Mouse (Mus musculus): Measurements from ENCODE around the gene Gigyf1. TPM values are rescaled to one million over a fixed set of nuclear protein-coding genes. Genes with fewer than 3 reads are reported as not detected.

Gigyf1 gene
- polyA plus RNA-seq, 1 experiment: 33.5 TPM

- TF ChIP-seq CTCF (IDR thresholded peaks at IDR 0.05; ENCODE audit: low read depth, low read length): peak; percentile 66
- TF ChIP-seq EP300 (IDR thresholded peaks at IDR 0.05; ENCODE audit: insufficient read depth, low read depth, low read length): 0 out of 2 replicates have a peak, but pooled peaks have one; percentile 4
- TF ChIP-seq POLR2A (IDR thresholded peaks at IDR 0.05; ENCODE audit: insufficient read depth, low read length): peak; percentile 31
These were observed 16.4 kb upstream of the Gigyf1 start, which contains the start of gene Pop7 for GRCm38 (mm10) chr5:137501709-137502666. TSS of gene Pop7 (minus strand) at chr5:137502518.

GRCm38 (mm10) chr5:137502667-137503110 is 15.7 kb upstream of the Gigyf1 start:
- Histone ChIP-seq H3K36me3 (ENCODE audit: control insufficient read depth, insufficient read depth, low read length, poor library complexity, severe bottlenecking) (no peaks in the 10 kb centered on the region), H3K27ac (ENCODE audit: insufficient read depth, low read length) (peak overlapping the region; percentile 54), H3K9ac (ENCODE audit: low read depth, poor library complexity, severe bottlenecking) (peak overlapping the region; percentile 76), H3K9me3 (replicated peaks; ENCODE audit: control insufficient read depth, insufficient read depth, low read length, poor library complexity, severe bottlenecking) (no peaks in the 10 kb centered on the region), H3K4me1 (ENCODE audit: control insufficient read depth, insufficient read depth, low read length) (no peaks in the 10 kb centered on the region), H3K27me3 (ENCODE audit: control insufficient read depth, insufficient read depth, low read length, poor library complexity, severe bottlenecking) (no peaks in the 10 kb centered on the region), H3K4me3 (ENCODE audit: low read depth, low read length) (peak overlapping the region; percentile 76)
- peak; percentile 54 for TF ChIP-seq CTCF (IDR thresholded peaks at IDR 0.05; ENCODE audit: low read depth, low read length)
- TF ChIP-seq POLR2A (IDR thresholded peaks at IDR 0.05; ENCODE audit: insufficient read depth, low read length): peak; percentile 43
- TF ChIP-seq EP300 (IDR thresholded peaks at IDR 0.05; ENCODE audit: insufficient read depth, low read depth, low read length): no peak

More at GRCm38 (mm10) chr5:137501709-137502666, 16.4 kb upstream of the Gigyf1 start, which contains the start of gene Pop7:
- Histone ChIP-seq H3K27ac (ENCODE audit: insufficient read depth, low read length) (peak within 1 kb of the TSS; percentile 88), H3K9me3 (replicated peaks; ENCODE audit: control insufficient read depth, insufficient read depth, low read length, poor library complexity, severe bottlenecking) (no peaks in the 10 kb centered on the region), H3K9ac (ENCODE audit: low read depth, poor library complexity, severe bottlenecking) (peak within 1 kb of the TSS; percentile 76), H3K4me3 (ENCODE audit: low read depth, low read length) (peak within 1 kb of the TSS; percentile 98), H3K4me1 (ENCODE audit: control insufficient read depth, insufficient read depth, low read length) (no peaks in the 10 kb centered on the region), H3K27me3 (ENCODE audit: control insufficient read depth, insufficient read depth, low read length, poor library complexity, severe bottlenecking) (no peaks in the 10 kb centered on the region), H3K36me3 (ENCODE audit: control insufficient read depth, insufficient read depth, low read length, poor library complexity, severe bottlenecking) (no peaks in the 10 kb centered on the region)

DNA sequence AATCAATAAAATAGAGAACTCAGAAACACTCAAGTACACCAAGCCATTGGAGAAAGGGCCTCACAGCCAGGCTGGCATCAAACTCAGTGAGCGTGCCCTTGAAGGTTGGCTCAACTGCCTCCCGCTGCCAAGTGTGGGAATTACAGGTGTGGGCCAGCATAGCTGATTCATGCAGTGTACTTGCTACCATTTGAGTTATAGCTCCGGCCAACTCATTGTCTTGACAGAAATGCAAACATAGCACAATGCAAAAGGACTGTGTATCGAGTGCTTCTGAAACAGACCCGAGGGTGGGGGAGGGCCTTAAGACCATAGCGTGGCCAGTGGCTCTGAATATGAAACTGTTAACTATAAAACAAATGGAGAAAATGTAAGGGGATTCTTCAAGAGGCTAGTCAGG is 14.3 kb upstream of the Gigyf1 start:
- Histone ChIP-seq H3K27ac (ENCODE audit: insufficient read depth, low read length) (no peak overlapping the region), H3K9me3 (replicated peaks; ENCODE audit: control insufficient read depth, insufficient read depth, low read length, poor library complexity, severe bottlenecking) (no peaks in the 10 kb centered on the region), H3K27me3 (ENCODE audit: control insufficient read depth, insufficient read depth, low read length, poor library complexity, severe bottlenecking) (no peaks in the 10 kb centered on the region), H3K4me1 (ENCODE audit: control insufficient read depth, insufficient read depth, low read length) (no peaks in the 10 kb centered on the region), H3K4me3 (ENCODE audit: low read depth, low read length) (no peak overlapping the region), H3K36me3 (ENCODE audit: control insufficient read depth, insufficient read depth, low read length, poor library complexity, severe bottlenecking) (no peaks in the 10 kb centered on the region), H3K9ac (ENCODE audit: low read depth, poor library complexity, severe bottlenecking) (no peak overlapping the region)
- TF ChIP-seq EP300 (IDR thresholded peaks at IDR 0.05; ENCODE audit: insufficient read depth, low read depth, low read length) (no peak), POLR2A (IDR thresholded peaks at IDR 0.05; ENCODE audit: insufficient read depth, low read length) (no peak), CTCF (IDR thresholded peaks at IDR 0.05; ENCODE audit: low read depth, low read length) (no peak)

DNA sequence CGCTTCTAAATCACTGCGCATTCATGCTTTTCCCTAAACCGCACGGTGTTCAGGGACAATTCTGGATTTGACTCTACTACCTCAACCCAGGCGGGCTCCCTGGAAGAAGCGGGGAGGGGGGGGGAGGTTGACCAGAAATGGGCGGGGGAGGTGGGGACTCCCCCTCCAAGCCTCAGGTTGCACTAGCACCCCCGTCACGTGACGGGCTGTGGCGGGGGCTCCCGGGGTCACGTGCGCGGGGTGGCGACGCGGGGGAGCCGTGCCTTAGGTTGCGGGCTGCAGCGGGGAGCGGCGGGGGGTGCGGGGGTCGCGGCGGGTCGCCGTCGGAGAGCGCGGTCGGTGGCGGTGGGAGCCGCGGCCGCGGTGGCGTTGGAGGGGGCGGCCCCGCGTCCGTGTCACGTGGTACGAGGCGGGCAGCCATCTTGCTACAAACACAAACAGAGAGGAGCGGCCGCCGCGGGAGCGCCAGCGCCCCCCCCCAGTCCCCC is 8.3 kb upstream of the Gigyf1 start:
- Histone ChIP-seq H3K36me3 (ENCODE audit: control insufficient read depth, insufficient read depth, low read length, poor library complexity, severe bottlenecking) (no peaks in the 10 kb centered on the region), H3K9ac (ENCODE audit: low read depth, poor library complexity, severe bottlenecking) (peak overlapping the region; percentile 99), H3K27me3 (ENCODE audit: control insufficient read depth, insufficient read depth, low read length, poor library complexity, severe bottlenecking) (no peaks in the 10 kb centered on the region), H3K9me3 (replicated peaks; ENCODE audit: control insufficient read depth, insufficient read depth, low read length, poor library complexity, severe bottlenecking) (no peaks in the 10 kb centered on the region), H3K4me3 (ENCODE audit: low read depth, low read length) (peak overlapping the region; percentile 86), H3K27ac (ENCODE audit: insufficient read depth, low read length) (0 out of 2 replicates have a peak overlapping the region, but pooled peaks have one; percentile 10), H3K4me1 (ENCODE audit: control insufficient read depth, insufficient read depth, low read length) (no peaks in the 10 kb centered on the region)
- TF ChIP-seq EP300 (IDR thresholded peaks at IDR 0.05; ENCODE audit: insufficient read depth, low read depth, low read length) (0 out of 2 replicates have a peak, but pooled peaks have one; percentile 20), POLR2A (IDR thresholded peaks at IDR 0.05; ENCODE audit: insufficient read depth, low read length) (no peak)

DNA sequence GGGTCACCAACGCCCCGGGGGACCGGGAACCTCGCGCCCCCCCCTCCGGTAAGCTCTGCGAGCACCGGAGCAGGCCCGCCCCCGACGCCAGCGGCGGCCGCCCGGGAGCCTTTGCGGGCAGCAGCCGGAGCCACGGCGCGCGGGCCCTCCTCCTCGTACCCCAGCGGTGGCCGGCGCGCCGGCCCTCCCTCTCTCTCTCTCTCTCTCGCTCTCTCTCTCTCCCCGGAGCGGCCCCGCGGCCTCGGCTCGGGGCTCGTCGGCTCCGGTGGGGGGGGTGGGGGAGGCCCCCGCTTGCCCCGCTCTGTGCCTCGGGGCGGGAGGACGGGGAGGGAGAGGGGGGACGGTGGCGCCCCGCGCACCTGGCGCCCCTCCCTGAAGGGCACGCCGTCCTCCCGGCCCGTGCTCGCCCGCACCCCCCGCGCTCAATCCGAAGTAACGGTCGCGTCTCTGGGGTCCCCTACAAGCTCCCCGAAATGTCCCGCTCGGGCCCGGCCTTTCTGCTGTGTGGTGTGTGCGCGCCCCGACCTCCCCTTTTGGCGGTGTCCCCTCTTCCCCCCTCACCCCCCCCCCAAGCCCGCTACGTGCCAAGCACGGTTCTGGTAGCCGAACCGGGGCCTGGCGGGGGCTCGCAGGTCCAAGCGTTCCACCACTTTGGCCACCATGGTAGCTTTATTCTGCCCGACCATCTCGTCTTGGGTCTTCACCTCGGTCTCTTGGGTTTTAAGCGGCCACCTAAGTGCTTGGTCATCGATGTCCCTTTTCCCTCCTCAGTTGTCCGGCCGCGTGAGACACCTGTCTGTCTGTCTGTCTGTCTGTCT is 7.6 kb upstream of the Gigyf1 start:
- no peaks in the 10 kb centered on the region for H3K36me3 ChIP-seq (ENCODE audit: control insufficient read depth, insufficient read depth, low read length, poor library complexity, severe bottlenecking)
- no peaks in the 10 kb centered on the region for H3K27me3 ChIP-seq (ENCODE audit: control insufficient read depth, insufficient read depth, low read length, poor library complexity, severe bottlenecking)
- H3K4me1 ChIP-seq (ENCODE audit: control insufficient read depth, insufficient read depth, low read length): peaks cover 1% of the 10 kb centered on the region

More for the DNA sequence above, 7.6 kb upstream of the Gigyf1 start:
- no peak for TF ChIP-seq EP300 (IDR thresholded peaks at IDR 0.05; ENCODE audit: insufficient read depth, low read depth, low read length)
- peak overlapping the region; percentile 74 for H3K4me3 ChIP-seq (ENCODE audit: low read depth, low read length)
- peak overlapping the region; percentile 99 for H3K9ac ChIP-seq (ENCODE audit: low read depth, poor library complexity, severe bottlenecking)
- H3K9me3 ChIP-seq (replicated peaks; ENCODE audit: control insufficient read depth, insufficient read depth, low read length, poor library complexity, severe bottlenecking): no peaks in the 10 kb centered on the region
- H3K27ac ChIP-seq (ENCODE audit: insufficient read depth, low read length): no peak overlapping the region
